Mouse (Mus musculus) CH12F3 (cell line): ENCODE data around the gene Ltbp1.

ENCODE experiments used
- in situ Hi-C: fragments of 300-500 bp; cut with MboI; formaldehyde crosslinking; loops from 2 replicates; pipeline ENCODE4 v1.14.3; 2020; ENCODE audit warnings: low sequenced_read_pairs

Ltbp1 gene

GRCm38 (mm10) chr17:75161931-75162330 is 156.6 kb downstream of the Ltbp1 start:
- in situ Hi-C loops, result no loop called here

DNA sequence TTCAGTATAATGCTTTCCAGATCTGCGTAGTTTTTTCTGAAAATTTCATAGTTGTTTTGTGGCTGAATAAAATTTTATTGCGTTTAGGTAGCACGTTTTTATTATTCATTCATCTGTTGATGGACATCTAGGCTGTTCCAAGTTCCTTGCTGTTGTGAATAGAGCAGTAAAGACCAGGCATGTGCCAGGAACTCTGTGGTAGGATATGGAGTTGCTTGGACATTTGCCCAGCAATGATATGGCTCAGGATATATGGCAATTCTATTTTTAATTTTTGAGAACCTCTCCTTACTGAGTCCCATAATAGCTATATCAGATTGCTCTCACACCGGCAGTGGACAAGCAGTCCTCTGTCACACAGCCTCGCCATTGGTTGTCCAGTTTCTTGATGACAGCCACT is 159.2 kb downstream of the Ltbp1 start:
- in situ Hi-C loops, result no loop called here

GRCm38 (mm10) chr17:75168572-75169200 is 163.3 kb downstream of the Ltbp1 start:
- in situ Hi-C loops, result no loop called here

DNA sequence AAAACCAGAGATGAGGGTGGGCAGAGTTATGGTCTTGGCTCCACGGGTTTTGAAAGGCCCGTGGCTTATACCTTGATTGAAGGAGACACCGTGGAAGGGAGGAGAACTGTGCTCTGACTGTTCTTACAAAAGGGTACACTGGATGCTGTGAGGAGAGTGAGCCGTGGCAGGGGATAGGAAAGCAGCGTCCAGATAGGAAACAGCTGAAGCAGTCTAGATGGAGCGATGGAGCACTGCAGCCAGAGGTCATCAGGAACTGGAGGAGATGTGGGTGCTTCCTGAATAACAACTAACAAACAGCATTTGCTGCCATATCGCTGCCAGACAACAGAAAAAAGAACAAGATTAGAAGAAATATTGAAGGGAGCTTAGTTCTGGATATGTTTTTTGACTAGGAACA is 166.3 kb downstream of the Ltbp1 start:
- in situ Hi-C loops, result no loop called here

DNA sequence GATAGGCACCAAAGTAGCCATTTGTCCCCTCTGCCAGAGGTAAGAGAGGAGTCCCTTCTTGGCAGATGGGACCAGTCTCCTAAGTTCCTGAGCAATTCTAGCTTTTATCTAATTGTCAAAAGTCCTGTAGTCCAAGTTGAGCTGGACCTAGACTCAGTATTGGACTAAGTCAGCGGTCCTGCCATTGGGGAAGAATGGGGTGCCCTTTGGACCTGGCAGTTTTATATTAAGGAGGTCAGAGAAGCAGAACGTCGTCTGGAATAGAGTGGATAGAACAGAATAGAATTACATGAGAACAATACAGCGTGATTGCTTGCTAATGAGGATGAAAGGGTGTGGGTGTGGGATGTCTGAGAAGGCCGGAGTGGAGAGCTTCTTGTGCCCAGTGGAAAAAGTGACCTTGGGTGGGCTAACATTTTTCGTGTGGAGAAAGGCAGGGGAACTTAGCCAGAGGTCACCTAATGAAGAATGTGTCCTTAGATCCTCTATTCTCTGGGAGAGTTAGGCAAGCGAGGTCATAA is 167.4 kb downstream of the Ltbp1 start:
- in situ Hi-C loops, result no loop called here

DNA sequence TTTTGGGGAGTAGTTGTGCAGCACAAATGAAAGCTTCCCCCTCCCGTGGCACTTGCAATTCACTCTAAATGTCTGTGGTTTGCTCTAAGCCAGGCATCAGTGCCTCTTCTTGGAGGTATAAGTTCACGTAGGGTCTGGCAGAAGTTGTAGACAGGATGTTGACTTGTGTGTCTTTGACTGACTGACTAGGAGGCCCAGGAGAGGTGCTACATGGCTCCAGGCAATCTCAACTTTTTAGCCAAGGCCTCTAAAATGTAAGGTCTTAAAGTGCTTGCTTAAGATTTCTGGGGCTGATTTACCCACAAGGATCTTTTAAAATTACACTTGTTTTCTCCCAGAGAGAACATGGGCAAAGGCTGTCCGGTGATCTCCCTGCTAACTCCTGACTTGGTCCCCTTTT is 169.1 kb downstream of the Ltbp1 start:
- in situ Hi-C loops, result no loop called here

- in situ Hi-C loops, result no loop called here
Measured at GRCm38 (mm10) chr17:75177920-75178867, 172.8 kb downstream of the Ltbp1 start.

DNA sequence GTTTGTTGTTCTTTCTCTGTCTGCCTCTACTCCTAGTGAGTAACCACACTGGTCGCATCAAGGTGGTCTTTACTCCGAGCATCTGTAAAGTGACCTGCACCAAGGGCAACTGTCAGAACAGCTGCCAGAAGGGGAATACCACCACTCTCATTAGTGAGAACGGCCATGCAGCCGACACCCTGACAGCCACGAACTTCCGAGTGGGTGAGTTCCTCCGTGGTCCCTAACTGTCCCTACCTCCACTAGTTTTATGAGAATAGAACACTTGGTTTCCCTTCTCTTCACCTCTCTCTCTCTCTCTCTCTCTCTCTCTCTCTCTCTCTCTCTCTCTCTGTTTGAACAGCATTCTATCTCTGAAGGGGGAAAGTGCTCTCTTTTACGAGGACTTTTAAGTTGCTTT is 173.6 kb downstream of the Ltbp1 start:
- in situ Hi-C loops, result no loop called here

DNA sequence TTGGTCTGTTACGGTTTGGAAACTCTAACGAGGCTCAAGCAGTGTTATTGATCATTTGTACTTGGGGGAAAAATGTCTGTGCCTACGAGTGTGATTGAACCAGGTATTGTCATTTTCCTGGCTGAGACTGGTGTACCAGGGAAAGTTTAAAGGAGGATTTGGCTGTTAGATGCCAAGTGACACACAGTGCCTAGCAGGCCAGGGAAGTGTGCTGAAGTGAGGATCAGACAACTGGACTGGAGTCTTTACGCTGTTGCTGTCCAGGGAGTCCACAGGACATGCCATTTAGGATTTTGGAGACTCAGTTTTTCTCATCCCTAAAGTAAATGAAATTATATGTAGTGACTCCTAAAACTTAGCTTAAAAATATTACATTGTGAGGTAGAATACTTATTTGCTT is 174.9 kb downstream of the Ltbp1 start:
- in situ Hi-C loops, result no loop called here

DNA sequence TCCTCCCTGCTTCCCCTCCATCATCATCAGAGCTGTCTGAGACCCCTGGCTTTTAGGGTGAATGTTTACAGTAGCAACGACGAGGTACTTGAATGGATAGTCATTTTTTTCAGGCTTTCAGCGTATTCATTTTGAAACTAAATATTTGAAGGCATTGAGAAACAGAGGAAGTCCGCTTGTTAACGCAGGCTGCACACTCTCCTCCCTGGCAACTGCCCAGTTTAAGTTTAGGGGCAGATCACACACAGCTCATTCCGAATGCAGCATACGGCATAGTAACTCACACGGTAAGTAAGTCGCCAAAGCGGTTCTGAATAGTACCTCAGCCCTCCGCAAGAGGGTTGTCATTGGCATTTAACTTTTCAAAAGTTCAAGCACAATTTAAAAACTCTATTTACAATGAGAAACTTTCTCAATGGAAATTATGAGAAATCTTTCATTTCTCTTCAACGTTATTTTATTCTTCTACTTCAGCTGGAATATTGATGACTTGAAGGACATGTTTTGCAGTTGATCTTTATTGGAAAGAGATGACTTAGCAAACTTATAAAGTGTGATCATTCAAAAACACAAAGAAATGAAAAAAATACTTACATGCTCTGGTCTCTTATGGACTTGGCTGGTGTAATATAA is 175.7 kb downstream of the Ltbp1 start:
- in situ Hi-C loops, result no loop called here

GRCm38 (mm10) chr17:75182319-75183001 is 177.1 kb downstream of the Ltbp1 start:
- in situ Hi-C loops, result no loop called here

DNA sequence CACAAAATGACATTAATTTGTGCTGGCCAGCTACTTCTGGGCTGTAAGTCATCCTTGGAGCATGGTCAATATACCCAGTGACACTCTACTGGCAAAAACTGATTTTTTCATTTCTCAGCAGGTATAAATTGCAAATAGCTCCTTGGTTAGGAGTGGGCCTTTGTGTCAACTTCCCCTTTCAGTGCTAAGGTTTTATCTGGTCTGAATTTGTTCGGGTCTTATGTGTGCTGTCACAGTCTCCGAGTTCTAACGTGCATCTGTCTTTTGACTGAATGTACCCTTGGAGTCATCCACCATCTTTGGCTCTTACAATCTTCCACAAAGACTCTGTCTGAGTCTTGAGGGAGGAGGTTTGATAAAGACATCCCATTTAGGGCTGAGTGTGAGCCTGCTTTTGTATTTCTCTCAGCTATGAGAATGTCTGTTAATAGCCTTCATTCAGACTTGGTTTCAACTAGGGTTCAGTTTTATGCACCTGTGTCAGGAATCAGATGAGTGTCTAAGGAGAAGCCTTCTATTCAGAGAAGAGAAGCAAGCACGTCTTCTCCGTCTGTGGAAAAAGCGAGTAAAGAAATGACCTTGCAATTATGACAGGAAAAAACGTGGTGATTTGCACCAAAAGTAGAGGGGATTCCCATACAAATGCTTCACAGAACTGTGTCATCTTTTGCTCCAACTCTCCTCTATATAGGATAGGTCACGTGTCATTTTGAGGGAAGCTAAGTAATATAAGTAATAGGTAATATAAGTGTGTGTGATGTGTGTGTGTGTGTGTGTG is 181.6 kb downstream of the Ltbp1 start:
- in situ Hi-C loops, result no loop called here

GRCm38 (mm10) chr17:75196952-75197351 is 191.6 kb downstream of the Ltbp1 start:
- in situ Hi-C loops, result no loop called here

GRCm38 (mm10) chr17:75198767-75199166 is 193.4 kb downstream of the Ltbp1 start:
- in situ Hi-C loops, result no loop called here

DNA sequence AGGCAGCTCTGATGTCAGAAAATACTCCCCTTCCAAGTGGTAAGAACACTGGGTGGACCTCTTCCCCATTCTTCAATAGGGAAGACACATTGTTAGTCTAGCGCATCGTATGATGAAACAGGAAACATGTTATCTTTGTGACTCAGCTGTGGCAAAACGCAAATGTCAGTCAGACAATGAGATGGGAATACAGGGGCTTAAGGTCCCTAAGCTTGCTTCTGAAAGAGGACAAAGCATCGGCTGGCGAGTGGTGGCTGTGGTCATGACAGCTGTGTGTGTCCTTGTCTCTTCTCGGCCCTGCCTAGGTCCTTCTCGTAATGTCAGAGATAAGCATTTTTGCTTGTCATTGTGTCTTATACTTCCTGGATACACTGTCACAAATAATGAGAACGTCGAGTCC is 194.3 kb downstream of the Ltbp1 start:
- in situ Hi-C loops, result no loop called here

GRCm38 (mm10) chr17:75202314-75202713 is 196.9 kb downstream of the Ltbp1 start:
- in situ Hi-C loops, result no loop called here

DNA sequence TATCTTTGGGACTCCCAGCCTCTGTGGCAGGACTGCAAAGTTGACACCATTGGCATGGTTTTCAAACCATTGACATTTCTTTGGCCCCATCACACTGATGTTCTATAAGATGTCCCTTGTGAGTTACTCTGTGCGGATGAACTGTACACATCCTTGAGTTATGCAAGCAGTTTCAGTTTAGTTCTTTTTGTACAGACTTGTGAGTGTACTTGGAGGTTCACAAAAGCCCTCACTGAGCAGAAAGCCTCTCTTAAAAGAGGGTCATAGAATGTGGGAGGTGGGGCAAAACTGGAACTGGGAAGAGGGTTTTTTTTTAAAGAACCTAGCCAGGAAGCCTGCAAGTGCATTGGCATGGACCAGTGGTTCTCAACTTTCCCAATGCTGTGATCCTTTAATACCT is 198.7 kb downstream of the Ltbp1 start:
- in situ Hi-C loops, result no loop called here

- in situ Hi-C loops, result no loop called here
Measured at GRCm38 (mm10) chr17:75206281-75206680, 200.9 kb downstream of the Ltbp1 start.

GRCm38 (mm10) chr17:75208164-75208698 is 202.9 kb downstream of the Ltbp1 start:
- in situ Hi-C loops, result no loop called here

DNA sequence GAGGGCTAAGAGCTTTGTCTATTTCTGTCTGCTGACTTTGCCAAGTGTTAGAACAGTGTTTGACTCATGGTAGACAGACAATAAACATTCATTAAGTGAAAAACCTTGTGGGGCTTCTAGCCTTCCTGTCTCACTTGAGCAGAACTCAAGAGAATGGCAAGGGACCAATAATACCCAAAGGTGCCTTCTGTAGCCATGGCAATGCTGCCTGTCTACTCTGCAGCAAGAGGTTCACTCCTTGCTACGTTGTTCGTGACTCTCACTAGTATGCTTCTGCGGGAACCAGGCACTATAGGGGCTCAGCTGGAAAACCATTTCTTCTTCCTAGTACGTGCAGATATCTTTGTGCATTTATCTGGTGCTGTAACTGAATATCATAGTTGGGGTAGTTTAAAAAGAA is 205.2 kb downstream of the Ltbp1 start:
- in situ Hi-C loops, result no loop called here
